Mouse (Mus musculus) Patski (cell line): ENCODE measurements around the gene Csf1. TPM values are rescaled to one million over a fixed set of nuclear protein-coding genes. Genes with fewer than 3 reads are reported as not detected.
A peak's percentile ranks its signal among the peaks of the same experiment; 100 is the strongest.

Experiments used
- ATAC-seq: fragments of 100-300 bp; one replicate; pipeline ENCODE4 v1.8.0; 2021
- CTCF ChIA-PET: fragments of 350-600 bp; sonication (Branson Sonifier 250); formaldehyde crosslinking; loops from one replicate; lab custom pipeline; 2022; ENCODE audit warnings: inconsistent platforms; lab: Charles Lee
- POLR2A ChIA-PET: fragments of 350-600 bp; sonication (Branson Sonifier 250); formaldehyde crosslinking; loops from one replicate; lab custom pipeline; 2022; ENCODE audit warnings: antibody characterized with exemption, inconsistent platforms; lab: Charles Lee
- DNase-seq: peaks from one replicate; pipeline ENCODE4 v3.0.0-alpha.2; 2011; ENCODE audit warnings: low read depth, low spot score
- H3K27me3 ChIP-seq: fragments of 371-371 bp; one replicate; pipeline ENCODE4 v1.5.1; 2021
- CTCF ChIP-seq: fragments of 100-300 bp; IDR thresholded peaks from one replicate; pipeline ENCODE4 v1.5.1; 2021
- in situ Hi-C: fragments of 300-500 bp; cut with MboI; formaldehyde crosslinking; loops from 3 replicates; pipeline ENCODE4 v1.11.1; 2018; ENCODE audit warnings: low pct_unique_long_range_greater_than_20kb, mixed read lengths
- polyA plus RNA-seq: library from polyadenylated mRNA; unstranded; gene quantifications from one replicate; pipeline ENCODE4 v1.2.3, GENCODE M21; 2021

Csf1 gene
- polyA plus RNA-seq, 1 experiment from 2014 or later = 414 TPM

GRCm38 (mm10) chr3:107703675-107704370, 56.4 kb downstream of the Csf1 start:
- DNase-seq (no peak), ATAC-seq (no peak)
- ChIA-PET CTCF (interaction anchor here (1.1 to 15.8 kb wide), 8 partner anchors 12 to 214 kb away, joined by 3 to 215 read pairs (median 4); no protein-coding TSS in a partner anchor), POLR2A (interaction anchor here (0.6 to 1.5 kb wide), 5 partner anchors 33 to 50 kb away, joined by 3 to 8 read pairs (median 3); no protein-coding TSS in a partner anchor)
- TF ChIP-seq CTCF = no peak
- in situ Hi-C loops = loop anchor here (5.0 to 10.0 kb wide), 2 partner anchors 43 to 441 kb away; partner anchors contain the start of gene Gnai3
- no peaks in the 10 kb centered on the region for H3K27me3 ChIP-seq

GRCm38 (mm10) chr3:107701767-107702394, 58.4 kb downstream of the Csf1 start:
- POLR2A ChIA-PET = interaction anchor here (0.7 to 0.9 kb wide), 2 partner anchors 161 to 742 kb away, joined by 3 to 4 read pairs; no protein-coding TSS in a partner anchor
- no peaks in the 10 kb centered on the region for H3K27me3 ChIP-seq
- no peak for TF ChIP-seq CTCF
- no peak for DNase-seq
- in situ Hi-C loops = loop anchor here (5.0 to 10.0 kb wide), 2 partner anchors 45 to 443 kb away; partner anchors contain the start of gene Gnai3
- CTCF ChIA-PET = interaction anchor here (1.1 to 15.8 kb wide), 2 partner anchors 21 to 163 kb away, joined by 3 to 215 read pairs; no protein-coding TSS in a partner anchor
- ATAC-seq = no peak

- no peak for TF ChIP-seq CTCF
- no peak for ATAC-seq
- no peak for DNase-seq
- CTCF ChIA-PET = interaction anchor here (0.8 to 15.8 kb wide), 8 partner anchors 9 to 164 kb away, joined by 3 to 215 read pairs (median 3); partner anchors contain the start of gene Csf1
- in situ Hi-C loops = loop anchor here (5.0 to 10.0 kb wide), 2 partner anchors 47 to 444 kb away; partner anchors contain the start of gene Gnai3
- POLR2A ChIA-PET = interaction anchor here (0.9 to 6.4 kb wide), 2 partner anchors 46 to 163 kb away, joined by 4 to 32 read pairs; no protein-coding TSS in a partner anchor
- no peaks in the 10 kb centered on the region for H3K27me3 ChIP-seq
These were observed 59.6 kb downstream of the Csf1 start for GRCm38 (mm10) chr3:107700625-107701024.

- no peak for TF ChIP-seq CTCF
- POLR2A ChIA-PET = interaction anchor here (0.7 to 6.4 kb wide), 8 partner anchors 9 to 166 kb away, joined by 3 to 32 read pairs (median 4); partner anchors contain the start of gene Csf1
These were observed 63.4 kb downstream of the Csf1 start for GRCm38 (mm10) chr3:107696910-107697309.

GRCm38 (mm10) chr3:107695948-107696881, 64.1 kb downstream of the Csf1 start, which contains the start of gene Ahcyl1:
Ahcyl1 (minus strand) TSS chr3:107696560.
- no peak for TF ChIP-seq CTCF
- DNase-seq (peak; percentile 97), ATAC-seq (peak; percentile 90)
- POLR2A ChIA-PET = interaction anchor here (0.6 to 6.4 kb wide), 21 partner anchors 9 to 1667 kb away, joined by 3 to 32 read pairs (median 4); partner anchors contain the start of gene Csf1
- H3K27me3 ChIP-seq = no peaks in the 10 kb centered on the region
- in situ Hi-C loops = loop anchor here (5.0 to 10.0 kb wide), 3 partner anchors 141 to 369 kb away; partner anchors contain the start of gene Ubl4b
- CTCF ChIA-PET = interaction anchor here (0.7 to 15.8 kb wide), 18 partner anchors 12 to 365 kb away, joined by 3 to 215 read pairs (median 4); no protein-coding TSS in a partner anchor

More at GRCm38 (mm10) chr3:107696910-107697309, 63.4 kb downstream of the Csf1 start:
- CTCF ChIA-PET = interaction anchor here (0.8 to 15.8 kb wide), 15 partner anchors 11 to 365 kb away, joined by 3 to 215 read pairs (median 6); no protein-coding TSS in a partner anchor
- no peak for DNase-seq
- no peaks in the 10 kb centered on the region for H3K27me3 ChIP-seq
- in situ Hi-C loops = loop anchor here (5.0 to 10.0 kb wide), 3 partner anchors 142 to 368 kb away; partner anchors contain the start of gene Ubl4b
- peak; percentile 2 for ATAC-seq

GRCm38 (mm10) chr3:107695219-107695947, 64.9 kb downstream of the Csf1 start:
- in situ Hi-C loops = loop anchor here (5.0 to 10.0 kb wide), 3 partner anchors 141 to 369 kb away; partner anchors contain the start of gene Ubl4b
- no peak for ATAC-seq
- ChIA-PET CTCF (interaction anchor here (0.7 to 15.8 kb wide), 17 partner anchors 9 to 366 kb away, joined by 3 to 215 read pairs (median 3); no protein-coding TSS in a partner anchor), POLR2A (interaction anchor here (0.6 to 6.4 kb wide), 20 partner anchors 8 to 1668 kb away, joined by 3 to 32 read pairs (median 4); partner anchors contain the start of gene Csf1)
- no peak for TF ChIP-seq CTCF
- no peak for DNase-seq
- H3K27me3 ChIP-seq = no peaks in the 10 kb centered on the region

- no peaks in the 10 kb centered on the region for H3K27me3 ChIP-seq
- DNase-seq (no peak), ATAC-seq (no peak)
- POLR2A ChIA-PET = interaction anchor here (0.8 to 6.4 kb wide), 4 partner anchors 19 to 169 kb away, joined by 3 to 32 read pairs (median 5); no protein-coding TSS in a partner anchor
- CTCF ChIA-PET = interaction anchor here (0.9 to 15.8 kb wide), 12 partner anchors 9 to 367 kb away, joined by 3 to 215 read pairs (median 4); no protein-coding TSS in a partner anchor
- in situ Hi-C loops = loop anchor here (10.0 kb wide), 2 partner anchors 140 to 370 kb away; partner anchors contain the start of gene Ubl4b
- TF ChIP-seq CTCF = no peak
These were observed 65.9 kb downstream of the Csf1 start for GRCm38 (mm10) chr3:107694256-107694900.

Other genes with a start within 250 kb of the Csf1 start
- gene Slc6a17, start 242.5 kb downstream of the Csf1 start, polyA plus RNA-seq = 25.5 TPM
- gene Ubl4b, start 205.4 kb downstream of the Csf1 start, polyA plus RNA-seq = not detected
- gene Alx3, start 165.4 kb downstream of the Csf1 start, polyA plus RNA-seq = 0.10 TPM
- not detected for gene Gm10961, start 129.1 kb downstream of the Csf1 start, polyA plus RNA-seq
- 84.5 TPM for gene Strip1, start 128.8 kb downstream of the Csf1 start, polyA plus RNA-seq
- 229 TPM for gene Ahcyl1, start 63.9 kb downstream of the Csf1 start, polyA plus RNA-seq
- not detected for gene Eps8l3, start 116.8 kb upstream of the Csf1 start, polyA plus RNA-seq
- gene Gstm5, start 135.4 kb upstream of the Csf1 start, polyA plus RNA-seq = 150 TPM
- 13.3 TPM for gene Gstm7, start 171.3 kb upstream of the Csf1 start, polyA plus RNA-seq
- gene Gstm6, start 183.3 kb upstream of the Csf1 start, polyA plus RNA-seq = 0.15 TPM
- not detected for gene Gstm3, start 208.8 kb upstream of the Csf1 start, polyA plus RNA-seq
- 11.7 TPM for gene Gstm2, start 226.0 kb upstream of the Csf1 start, polyA plus RNA-seq